Mouse (Mus musculus): ENCODE measurements around the gene Npas4.
"Not testable (repeated sequence)": the region's sequence is repeated elsewhere in the genome, so short reads cannot be mapped to it uniquely, and the experiment has no call there.

The Npas4 gene

DNA sequence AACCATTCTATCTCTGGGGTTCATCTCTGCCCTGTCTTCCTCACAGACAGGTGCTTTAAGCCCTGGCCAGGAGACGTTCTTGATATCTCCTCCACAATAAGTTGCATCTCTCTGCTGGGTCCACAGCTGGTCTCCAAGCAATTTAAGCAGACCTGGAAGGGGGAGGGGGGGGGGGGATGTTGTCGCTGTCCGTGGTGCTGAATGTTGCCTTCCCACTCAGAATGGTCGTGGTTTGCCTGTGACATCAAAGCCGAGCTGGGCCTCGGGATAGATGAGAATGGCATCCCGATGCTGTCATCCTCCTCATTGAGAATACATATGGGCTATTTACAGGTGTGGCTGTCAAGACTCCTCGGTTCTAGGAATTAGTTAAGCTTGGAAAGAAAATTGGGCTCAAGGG, 2.3 kb upstream of the Npas4 start:
- DNase-seq, result no peak

DNA sequence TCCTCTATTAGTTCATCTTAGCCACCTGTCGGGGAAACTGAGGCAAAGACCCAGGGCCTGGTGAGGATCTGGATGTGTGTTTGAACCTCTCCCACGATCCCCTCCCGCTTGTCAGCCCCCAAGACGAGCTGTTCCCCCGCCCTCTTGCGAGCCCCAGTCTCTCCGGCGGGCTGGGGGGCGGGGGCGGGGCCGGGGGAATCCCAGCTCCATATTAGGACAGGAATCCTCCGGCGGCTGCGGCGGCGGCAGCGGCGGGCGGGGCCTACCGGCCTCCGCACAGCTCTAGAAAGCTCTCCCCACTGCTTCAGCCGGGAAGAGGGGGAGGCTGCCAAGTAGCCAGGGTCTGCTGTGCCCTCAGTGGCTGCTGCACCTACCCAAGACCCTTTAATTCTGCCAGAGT, 600 bp upstream of the Npas4 start:
- peak; percentile 30 to 35 for DNase-seq

DNA sequence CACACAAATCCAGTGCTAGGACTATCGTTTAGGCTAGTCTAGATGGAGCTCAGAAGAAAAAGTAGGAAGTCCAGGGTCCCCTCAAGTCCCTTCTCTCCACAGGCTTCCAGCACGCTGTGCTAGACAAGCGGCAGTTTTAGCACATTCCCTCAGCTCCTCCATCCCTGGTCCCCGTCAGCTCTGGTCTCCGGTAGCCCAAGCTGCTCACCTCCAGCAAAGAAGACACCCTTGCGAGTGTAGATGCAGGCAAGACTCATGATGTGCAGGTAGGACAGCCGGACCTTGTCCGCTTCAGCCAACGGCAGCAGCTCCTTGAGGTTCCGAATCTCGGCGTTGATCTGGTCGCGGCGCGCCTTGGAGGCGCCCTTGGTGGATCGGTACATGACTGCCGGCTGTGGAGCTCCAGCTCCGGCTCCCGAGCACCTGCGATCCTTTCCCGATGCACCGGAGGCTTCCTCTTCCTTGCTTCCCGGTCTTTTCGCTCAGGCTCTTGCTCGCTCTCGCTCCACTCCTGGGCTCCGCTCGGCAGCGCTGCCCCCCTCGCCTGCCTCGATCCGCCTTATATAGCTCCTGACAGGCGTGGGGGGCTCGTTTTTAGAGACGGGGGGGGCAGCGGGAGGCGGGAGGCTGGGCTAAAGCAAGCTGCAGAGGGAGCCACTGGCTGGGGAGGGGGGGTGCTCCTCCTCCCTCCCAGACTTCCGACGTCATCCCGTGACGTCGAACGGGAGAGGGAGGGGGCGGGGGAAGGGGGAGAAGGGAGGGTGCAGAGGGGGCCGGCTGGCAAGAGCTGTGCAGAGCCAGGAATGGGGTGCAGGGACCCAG, 471 bp downstream of the Npas4 start:
- peak; percentile 79 to 85 for DNase-seq

DNA sequence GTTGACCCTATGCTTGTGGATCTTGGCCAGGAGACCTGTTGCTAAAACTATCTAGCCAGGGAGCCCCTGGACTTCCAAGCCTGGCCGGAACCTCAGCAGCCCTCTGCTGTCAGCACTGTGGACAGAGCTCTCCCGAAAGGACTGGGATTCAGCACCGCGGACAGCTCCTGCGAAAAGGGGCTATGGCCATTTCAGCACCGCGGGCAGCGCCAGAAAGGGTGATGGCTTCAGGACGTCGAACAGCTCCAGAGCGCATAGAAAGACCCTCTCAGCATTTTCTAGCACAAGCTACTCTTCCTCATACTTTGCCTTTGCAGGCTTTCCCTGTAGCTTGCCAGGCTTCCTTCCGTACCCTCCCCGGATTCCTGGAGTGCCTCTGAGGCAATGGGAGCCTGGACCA, 1.1 kb downstream of the Npas4 start:
- peak; percentile 45 to 54 for DNase-seq

DNA sequence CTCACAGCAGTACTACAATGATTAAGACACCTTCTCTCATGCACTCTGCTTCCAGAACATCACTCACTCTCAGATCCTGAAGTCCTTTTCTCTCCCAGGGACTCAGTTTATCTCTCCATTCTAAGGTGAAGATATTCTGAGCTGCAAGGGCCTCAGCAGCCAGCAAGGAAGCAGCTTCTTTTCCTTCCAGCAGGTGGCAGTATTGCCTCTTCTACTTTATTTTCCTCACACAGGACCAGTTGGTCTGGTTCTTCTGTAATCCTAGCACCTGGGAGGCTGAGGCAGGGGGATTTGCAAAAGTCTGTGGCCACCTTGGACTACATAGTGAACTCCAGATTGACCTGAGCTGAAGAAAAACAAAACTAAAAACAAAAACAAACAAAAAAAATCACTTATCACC, 8.3 kb downstream of the Npas4 start:
- DNase-seq, result peak; percentile 65 to 77

DNA sequence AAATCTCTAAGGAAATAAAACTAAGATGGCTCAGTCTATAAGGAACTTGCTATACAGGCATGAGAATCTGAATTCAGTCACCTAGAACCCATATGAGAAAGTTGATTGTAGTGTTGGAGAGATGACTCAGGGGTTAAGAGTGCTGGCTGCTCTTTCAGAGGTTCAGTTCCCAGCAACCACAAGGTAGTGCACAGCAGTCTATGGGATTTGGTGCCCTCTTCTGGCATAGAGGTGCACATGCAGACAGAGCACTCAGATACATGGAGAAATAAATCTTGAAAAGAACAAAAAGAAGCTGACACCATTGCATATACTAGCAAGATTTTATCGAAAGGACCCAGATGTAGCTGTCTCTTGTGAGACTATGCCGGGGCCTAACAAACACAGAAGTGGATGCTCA, 21.9 kb downstream of the Npas4 start:
- DNase-seq, result no peak

DNA sequence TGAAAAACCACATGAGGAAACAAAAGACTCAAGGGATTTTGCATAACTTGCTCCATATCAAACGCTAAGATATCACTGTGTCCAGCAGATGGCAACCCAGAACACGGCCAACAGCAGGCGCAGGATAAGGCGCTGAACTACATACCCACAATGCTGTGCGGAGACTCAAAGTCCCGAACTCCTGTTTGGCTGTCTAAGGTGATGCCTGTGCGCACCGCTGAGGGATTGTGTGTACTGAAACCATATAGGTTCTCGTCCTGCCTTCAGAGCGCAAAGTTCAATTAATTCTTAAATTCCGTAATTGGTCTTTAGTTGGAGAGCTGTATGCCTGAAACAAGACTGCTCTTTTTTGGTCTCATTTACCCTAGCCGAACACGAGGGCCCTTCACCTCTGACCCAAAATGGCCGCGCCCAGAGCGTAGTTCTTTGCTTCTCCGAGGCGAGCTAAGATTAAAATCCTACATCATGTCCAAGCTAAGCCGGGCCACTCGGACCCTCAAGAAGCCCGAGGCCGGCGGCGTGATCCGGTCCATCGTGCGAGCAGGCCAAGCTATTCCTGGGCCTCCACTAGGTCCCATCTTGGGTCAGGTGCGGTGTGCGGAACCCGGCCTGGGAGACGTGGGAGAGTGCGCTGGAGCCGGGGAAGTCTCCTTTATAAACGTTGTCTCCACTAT, 28.1 kb downstream of the Npas4 start, which contains the start of gene Mrpl11:
Mrpl11 (plus strand) TSS at position 220 of the 674 bp plus-strand sequence.
- peak; percentile 86 to 94 for DNase-seq

DNA sequence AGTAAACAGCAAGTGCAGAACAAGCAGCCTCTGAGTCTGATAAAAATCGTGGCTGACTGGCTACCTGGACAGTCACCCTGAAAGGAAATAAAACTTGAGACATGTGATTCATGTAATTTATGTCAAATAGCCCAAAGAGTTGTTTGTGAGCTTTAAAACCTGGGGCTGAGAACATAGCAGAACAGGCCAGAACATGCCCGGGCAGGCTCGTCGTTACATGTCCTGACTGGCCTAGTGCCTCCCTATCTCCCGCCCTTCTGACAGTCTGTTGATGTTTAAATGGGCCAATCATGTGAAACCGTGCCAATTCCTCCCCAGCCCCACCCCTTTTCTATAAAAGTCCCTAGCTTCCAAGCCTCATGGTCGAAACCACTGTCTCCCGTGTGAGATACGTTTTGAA, 41.5 kb downstream of the Npas4 start:
- DNase-seq, result not testable (repeated sequence)

DNA sequence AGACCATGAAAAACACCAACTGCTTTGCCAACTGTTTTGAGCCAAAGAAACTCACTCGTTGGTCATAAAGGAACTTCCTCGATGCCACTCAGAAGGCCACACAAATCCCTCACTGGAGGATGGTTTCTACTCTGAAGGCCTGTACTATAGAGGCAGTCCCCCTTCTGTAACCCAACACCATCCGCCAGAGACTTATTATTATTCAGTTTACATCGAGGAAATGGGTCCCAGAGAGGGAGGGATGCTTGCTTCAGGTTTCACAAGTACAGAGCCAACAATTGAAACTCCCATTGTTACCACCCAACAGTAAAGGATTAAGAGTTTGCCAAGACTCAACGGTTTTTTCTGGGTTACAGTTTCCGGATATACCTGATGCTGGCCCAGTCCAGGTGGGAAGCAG, 44.6 kb downstream of the Npas4 start:
- no peak for DNase-seq

DNA sequence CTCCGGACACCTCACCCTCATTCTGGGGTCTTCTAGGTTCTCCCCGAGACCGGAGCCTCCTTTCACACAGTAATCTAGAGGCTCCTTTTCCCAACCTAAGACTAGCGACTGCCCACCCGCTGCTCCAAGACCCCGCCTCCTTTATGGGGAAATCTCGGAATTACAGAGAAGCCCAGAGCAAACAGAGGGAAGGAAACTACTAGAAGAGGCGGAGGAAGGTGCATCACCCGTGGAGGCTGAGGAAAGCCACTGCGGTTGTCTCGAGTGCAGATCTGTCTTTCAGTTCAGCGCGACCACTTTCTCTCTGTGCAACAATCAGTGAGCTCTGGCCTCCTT, 46.9 kb downstream of the Npas4 start:
- DNase-seq, result no peak

DNA sequence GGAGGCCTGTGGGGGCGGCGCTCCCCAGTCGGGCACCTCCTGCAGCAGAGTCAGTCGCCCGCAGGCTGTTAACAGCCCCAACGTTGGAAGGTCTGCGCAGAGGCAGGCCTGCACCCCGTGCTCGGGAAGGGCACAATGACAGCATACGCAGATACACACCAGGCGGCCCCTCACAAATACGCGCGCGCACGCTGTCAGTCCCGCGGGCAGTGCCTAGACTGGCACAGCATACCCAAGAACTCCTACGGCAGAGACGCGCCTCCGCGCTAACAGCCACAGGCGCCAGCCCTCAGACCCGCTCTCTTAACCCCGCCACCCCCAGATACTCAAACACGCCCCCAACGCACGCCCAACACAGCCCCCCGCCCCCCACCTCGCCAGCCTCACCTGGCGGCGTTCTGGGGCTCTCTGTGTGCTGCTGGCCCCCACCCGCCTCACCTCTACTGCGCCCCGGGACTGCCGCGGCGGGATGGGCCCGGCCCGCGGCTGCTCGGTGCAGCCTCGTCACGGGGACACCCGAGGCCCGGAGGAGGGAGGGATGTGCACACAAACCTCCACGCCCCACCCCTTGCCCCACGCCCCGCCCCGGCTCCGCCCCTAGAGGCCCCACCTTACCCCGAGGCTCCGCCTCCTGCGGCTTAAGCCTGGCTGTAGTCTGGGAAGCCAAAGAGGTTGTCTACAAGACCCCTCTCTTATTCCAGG, 47.4 kb downstream of the Npas4 start, which contains the start of gene Peli3:
Peli3 (minus strand) TSS at position 577 of the 702 bp plus-strand sequence.
- DNase-seq, result peak; percentile 76 to 89

DNA sequence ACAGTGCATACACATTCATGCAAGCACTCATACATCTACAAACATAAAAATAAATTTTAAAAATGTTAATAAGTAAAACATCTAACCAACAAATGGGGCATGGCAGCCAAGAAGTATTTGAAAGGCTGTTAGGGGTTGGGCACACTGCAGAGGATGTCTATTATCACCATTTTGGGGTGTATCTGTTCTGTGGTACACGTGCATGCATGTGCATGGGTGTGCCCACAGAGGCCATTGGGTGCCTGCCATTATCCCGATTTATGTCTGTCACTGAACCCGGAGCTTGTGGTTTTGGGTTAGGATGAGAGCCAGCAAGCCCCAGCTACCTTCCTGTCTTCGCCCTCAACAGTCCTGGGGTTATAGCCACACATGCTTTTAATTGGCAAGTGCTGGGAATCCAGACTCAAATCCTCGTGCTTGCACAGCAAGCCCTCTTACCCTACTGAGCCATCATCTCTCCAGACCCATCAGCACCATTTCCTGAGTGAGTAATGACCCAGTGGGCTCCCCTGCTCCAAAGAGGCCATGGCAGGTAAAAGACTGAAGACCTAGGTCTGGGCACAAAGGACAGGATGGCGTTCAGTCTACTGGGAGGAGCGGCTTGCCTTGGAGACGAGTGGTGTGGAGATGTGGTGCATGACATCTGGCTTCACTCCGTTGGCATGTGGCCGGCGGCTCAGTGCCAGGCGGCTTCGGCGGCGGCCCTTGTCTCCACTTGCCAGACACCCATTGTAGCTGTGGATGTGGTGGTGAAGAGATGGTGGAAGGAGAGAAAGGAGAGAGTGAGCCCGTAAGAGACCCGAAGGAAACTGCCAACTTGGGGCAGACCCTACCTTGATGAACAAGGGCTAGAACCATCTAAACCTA, 52.4 kb downstream of the Npas4 start:
- peak; percentile 18 to 30 for DNase-seq

DNA sequence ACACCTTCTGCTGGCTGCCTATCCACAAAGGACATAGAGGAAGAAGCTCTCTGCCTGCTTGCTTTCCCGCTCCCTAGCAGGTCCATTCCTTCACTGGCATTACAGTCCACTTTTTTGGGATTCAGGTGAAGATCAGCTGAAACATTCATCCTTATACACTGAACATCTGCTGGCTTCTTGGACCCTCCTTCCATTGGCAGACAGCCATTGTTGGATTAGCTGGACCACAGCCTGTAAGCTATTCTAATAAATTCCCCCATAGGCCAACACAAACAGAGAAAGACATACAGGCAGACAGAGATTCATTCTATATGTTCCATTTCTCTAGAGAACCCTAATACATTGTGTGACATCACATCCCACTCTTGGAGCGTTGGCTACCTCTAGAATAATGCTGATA, 53.2 kb downstream of the Npas4 start:
- DNase-seq, result no peak
